24 mouse cellular contexts compared by ENCODE assay signal in the genomic region with DNA sequence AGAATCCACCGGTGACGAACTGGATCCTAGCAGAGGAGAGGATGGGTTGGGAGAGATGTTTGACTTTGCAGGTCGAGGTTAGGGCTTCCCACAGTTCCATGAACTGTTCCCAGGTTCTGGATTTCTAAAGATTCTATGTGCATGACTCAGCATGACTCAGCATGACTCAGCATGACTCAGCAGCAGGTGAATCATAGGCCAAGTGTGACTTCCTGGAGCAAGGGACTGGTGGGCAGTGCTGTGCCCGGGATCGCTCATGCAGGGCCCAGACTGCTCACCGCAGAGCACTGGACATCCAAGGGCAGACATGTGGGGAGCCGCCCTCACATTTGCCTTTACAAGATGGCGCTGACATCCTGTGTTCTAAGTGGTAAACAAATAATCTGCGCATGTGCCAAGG.
DNase-seq lines count a peak whose midpoint lies in the region; ATAC-seq and TF ChIP-seq lines count a peak whose summit lies in the region.
"Had no signal": no experiment of that assay in that cellular context is flagged by ENCODE, and none has a peak within 500 bp of the region (broad histone marks: within the 10 kb centered on the region; RNA-seq: fewer than 3 reads in every experiment).

No protein-coding gene starts in this region.

- no peak for TF ChIP-seq POLR2A in ES-Bruce4 (IDR thresholded peaks at IDR 0.05; ENCODE audit: insufficient read depth, low read length)

- H3K4me2 ChIP-seq in hindbrain, embryonic 11.5 days (replicated peaks; ENCODE audit: low read depth, low read length) = no peak overlapping the region
- H3K4me2 ChIP-seq: embryonic facial prominence, embryonic 15.5 days; hindbrain, embryonic 12.5 days; limb, embryonic 13.5 days; liver, embryonic 13.5 days; lung, embryonic 14.5 days had no signal

- no peak overlapping the region for H3K9ac ChIP-seq in ES-Bruce4 (ENCODE audit: low read depth, poor library complexity, severe bottlenecking)
- no peak overlapping the region for H3K9ac ChIP-seq in hindbrain, embryonic 11.5 days (ENCODE audit: low read depth, low read length)
- H3K9ac ChIP-seq: embryonic facial prominence, embryonic 15.5 days; hindbrain, embryonic 12.5 days; limb, embryonic 13.5 days; liver, embryonic 13.5 days; lung, embryonic 14.5 days had no signal

- DNase-seq in adrenal gland, adult 8-10 months = peak; percentile 28
- no peak for DNase-seq in adrenal gland, postnatal 4 days (ENCODE audit: low spot score in 2 of 2)
- DNase-seq in 3134 (ENCODE audit: extremely low read depth, insufficient read length, low spot score) = peak; percentile 21
- peak; percentile 23 for DNase-seq in adrenal gland, postnatal 25 days
- DNase-seq in hindbrain, embryonic 11.5 days (ENCODE audit: low spot score) = no peak
- no peak for DNase-seq in embryo, embryonic 9.5 days (ENCODE audit: extremely low spot score)
- DNase-seq in urinary bladder, postnatal 4 days (ENCODE audit: low spot score in 2 of 2) = no peak
- DNase-seq: B cell, adult 2 months; cerebellum, adult 11 months; cerebellum, postnatal 25 days; embryo, embryonic 11 days; heart, postnatal 10 days; kidney, adult 18-20 months; kidney, postnatal 14 days; liver, embryonic 13.5 days; lung, embryonic 14.5 days; lung, postnatal 36 days; thymus, postnatal 36 days had no signal

- peaks cover 23% of the 10 kb centered on the region for H3K9me3 ChIP-seq in ES-Bruce4 (replicated peaks; ENCODE audit: control insufficient read depth, insufficient read depth, low read length, poor library complexity, severe bottlenecking)
- H3K9me3 ChIP-seq in hindbrain, embryonic 11.5 days (ENCODE audit: control insufficient read depth, low read length) = no peaks in the 10 kb centered on the region
- H3K9me3 ChIP-seq: embryonic facial prominence, embryonic 15.5 days; heart, embryonic 10.5 days; hindbrain, embryonic 12.5 days; liver, embryonic 13.5 days had no signal

- H3K36me3 ChIP-seq in ES-Bruce4 (ENCODE audit: control insufficient read depth, insufficient read depth, low read length, poor library complexity, severe bottlenecking) = no peaks in the 10 kb centered on the region
- no peaks in the 10 kb centered on the region for H3K36me3 ChIP-seq in hindbrain, embryonic 11.5 days (ENCODE audit: control insufficient read depth, insufficient read depth, low read length)
- H3K36me3 ChIP-seq: embryonic facial prominence, embryonic 15.5 days; heart, embryonic 10.5 days; hindbrain, embryonic 12.5 days; limb, embryonic 13.5 days; liver, embryonic 13.5 days had no signal

- WGBS in hindbrain, embryonic 11.5 days = 94% methylated on average over 9 of the region's 9 CpGs

- H3K27ac ChIP-seq in ES-Bruce4 (ENCODE audit: insufficient read depth, low read length) = peak overlapping the region; percentile 23
- no peak overlapping the region for H3K27ac ChIP-seq in hindbrain, embryonic 11.5 days (ENCODE audit: low read depth, low read length)
- H3K27ac ChIP-seq: embryonic facial prominence, embryonic 15.5 days; heart, embryonic 10.5 days; hindbrain, embryonic 12.5 days; limb, embryonic 13.5 days; liver, embryonic 13.5 days had no signal

- H3K27me3 ChIP-seq in ES-Bruce4 (ENCODE audit: control insufficient read depth, insufficient read depth, low read length, poor library complexity, severe bottlenecking) = no peaks in the 10 kb centered on the region
- 0 out of 2 replicates have a peak, but pooled peaks cover 2% of the 10 kb centered on the region for H3K27me3 ChIP-seq in hindbrain, embryonic 11.5 days (ENCODE audit: control insufficient read depth, insufficient read depth, low read length)
- H3K27me3 ChIP-seq: embryonic facial prominence, embryonic 15.5 days; limb, embryonic 13.5 days; liver, embryonic 13.5 days had no signal

- H3K4me1 ChIP-seq in ES-Bruce4 (ENCODE audit: control insufficient read depth, insufficient read depth, low read length) = no peaks in the 10 kb centered on the region
- H3K4me1 ChIP-seq in hindbrain, embryonic 11.5 days (replicated peaks; ENCODE audit: control insufficient read depth, insufficient read depth, low read length) = no peaks in the 10 kb centered on the region
- H3K4me1 ChIP-seq: embryonic facial prominence, embryonic 15.5 days; heart, embryonic 10.5 days; hindbrain, embryonic 12.5 days; liver, embryonic 13.5 days had no signal

- no peak for TF ChIP-seq EP300 in ES-Bruce4 (IDR thresholded peaks at IDR 0.05; ENCODE audit: insufficient read depth, low read depth, low read length)

- no peak overlapping the region for H3K4me3 ChIP-seq in ES-Bruce4 (ENCODE audit: low read depth, low read length)
- no peak overlapping the region for H3K4me3 ChIP-seq in hindbrain, embryonic 11.5 days (ENCODE audit: low read depth, low read length)
- H3K4me3 ChIP-seq: embryonic facial prominence, embryonic 15.5 days; heart, embryonic 10.5 days; hindbrain, embryonic 12.5 days; limb, embryonic 13.5 days; liver, embryonic 13.5 days had no signal

- no peak for ATAC-seq in hindbrain, embryonic 11.5 days (ENCODE audit: low FRiP score)
- ATAC-seq: midbrain, embryonic 16.5 days had no signal

- no peak for TF ChIP-seq CTCF in ES-Bruce4 (IDR thresholded peaks at IDR 0.05; ENCODE audit: low read depth, low read length)

Comparison
In these comparisons a context has a peak if more than half of its experiments do, and no peak if none do; other contexts are left out.
1. DNase-seq: peak in adrenal gland, adult 8-10 months (single experiment), 3134 (single experiment) and adrenal gland, postnatal 25 days (single experiment); none in adrenal gland, postnatal 4 days (0 of 2), hindbrain, embryonic 11.5 days (single experiment), embryo, embryonic 9.5 days (single experiment) and urinary bladder, postnatal 4 days (0 of 2).